Mouse (Mus musculus): ENCODE results near the gene Arl8b. TPM values are rescaled to one million over a fixed set of nuclear protein-coding genes. Genes with fewer than 3 reads are reported as not detected.

Arl8b gene
- total and polyA plus RNA-seq, 3 experiments: 37.7 to 120 (median 75.2) TPM

DNA sequence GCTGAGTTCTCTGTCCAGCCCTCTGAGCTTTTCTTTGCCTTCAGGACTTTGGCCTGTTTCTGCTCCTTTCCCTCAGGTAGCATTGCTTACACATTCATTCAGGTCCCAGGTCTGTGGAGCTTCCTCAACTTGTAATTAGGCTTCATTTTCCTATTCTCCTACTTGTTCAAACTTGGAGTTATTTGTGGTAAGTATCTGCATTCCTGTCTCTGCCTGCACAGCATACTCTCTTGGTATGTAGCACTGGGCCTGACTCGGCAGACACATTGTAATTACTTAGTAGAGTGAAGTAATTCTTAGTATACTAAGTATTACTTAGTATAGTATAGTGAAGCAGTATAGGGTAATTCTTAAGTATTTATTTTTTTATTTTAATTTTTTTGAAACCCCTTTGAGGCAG is 13.0 kb downstream of the Arl8b start:
- no peaks in the 10 kb centered on the region; a peak in 1 of 4 replicates for H3K4me1 ChIP-seq (ENCODE audit: control insufficient read depth in 1 of 2, insufficient read depth in 2 of 2, low read length in 2 of 2)
- no peak overlapping the region for H3K9ac ChIP-seq (ENCODE audit: control insufficient read depth, low read depth, low read length, poor library complexity, severe bottlenecking)
- DNase-seq (ENCODE audit: low read depth, low spot score): no peak
- no peak for TF ChIP-seq EP300 (IDR thresholded peaks at IDR 0.05; ENCODE audit: low read depth in 1 of 2, low read length in 2 of 2)
- TF ChIP-seq MAZ (IDR thresholded peaks at IDR 0.05; ENCODE audit: low read depth, low read length): no peak
- TF ChIP-seq SIN3A (IDR thresholded peaks at IDR 0.05; ENCODE audit: low read length): no peak
- TF ChIP-seq USF1 (IDR thresholded peaks at IDR 0.05; ENCODE audit: low read depth, low read length): no peak
- TF ChIP-seq ZMIZ1 (IDR thresholded peaks at IDR 0.05; ENCODE audit: low read depth, low read length): no peak
- no peak for TF ChIP-seq SMC3 (IDR thresholded peaks at IDR 0.05; ENCODE audit: low read depth, low read length)
- no peak for TF ChIP-seq ETS1 (IDR thresholded peaks at IDR 0.05; ENCODE audit: low read depth, low read length)
- TF ChIP-seq RAD21 (IDR thresholded peaks at IDR 0.05; ENCODE audit: low read depth, low read length): no peak
- no peak for TF ChIP-seq E2F4 (IDR thresholded peaks at IDR 0.05; ENCODE audit: borderline replicate concordance, low read depth, low read length)
- no peak for TF ChIP-seq CHD2 (IDR thresholded peaks at IDR 0.05; ENCODE audit: low read length)
- no peak for TF ChIP-seq ZNF384 (IDR thresholded peaks at IDR 0.05; ENCODE audit: low read depth, low read length)
- H3K9me3 ChIP-seq (replicated peaks; ENCODE audit: insufficient read depth, low read length): no peaks in the 10 kb centered on the region
- H3K27me3 ChIP-seq (ENCODE audit: control insufficient read depth in 1 of 2, insufficient read depth in 2 of 2, low read length in 2 of 2): no peaks in the 10 kb centered on the region
- H3K36me3 ChIP-seq (ENCODE audit: control insufficient read depth in 1 of 2, insufficient read depth in 2 of 2, low read length in 2 of 2): peaks cover 0 to 4% of the 10 kb centered on the region in 2 experiments; a peak in 2 of 4 replicates
- H3K79me2 ChIP-seq (ENCODE audit: control insufficient read depth, insufficient read depth, low read length, poor library complexity): peaks cover 80% of the 10 kb centered on the region
- H3K4me3 ChIP-seq (ENCODE audit: control insufficient read depth in 1 of 2, insufficient read depth in 1 of 2, low read depth in 2 of 2, low read length in 2 of 2): no peak overlapping the region
- H3K27ac ChIP-seq (ENCODE audit: control insufficient read depth, low read depth, low read length): no peak overlapping the region

DNA sequence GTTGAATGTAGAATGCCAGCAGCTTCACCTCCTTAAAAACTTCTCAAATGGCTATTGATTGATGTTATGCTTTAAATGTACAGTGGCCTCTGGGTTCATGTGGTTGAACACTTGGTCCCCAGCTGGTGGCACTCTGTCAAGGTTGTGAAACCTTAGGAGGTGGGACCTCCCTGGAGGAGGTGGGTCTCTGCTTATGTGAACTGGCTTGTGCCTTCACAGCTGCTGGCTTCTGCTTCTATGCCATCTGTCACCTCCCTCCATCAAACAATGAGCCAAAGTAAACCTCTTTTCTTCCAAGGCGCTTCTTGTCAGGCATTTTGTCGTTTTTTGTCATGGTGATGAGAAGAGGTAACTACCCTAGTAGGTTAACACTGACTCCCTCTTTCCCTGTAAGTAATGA is 13.8 kb downstream of the Arl8b start:
- peaks cover 0 to 6% of the 10 kb centered on the region in 2 experiments; a peak in 2 of 4 replicates for H3K36me3 ChIP-seq (ENCODE audit: control insufficient read depth in 1 of 2, insufficient read depth in 2 of 2, low read length in 2 of 2)
- H3K27me3 ChIP-seq (ENCODE audit: control insufficient read depth in 1 of 2, insufficient read depth in 2 of 2, low read length in 2 of 2): no peaks in the 10 kb centered on the region
- H3K4me3 ChIP-seq (ENCODE audit: control insufficient read depth in 1 of 2, insufficient read depth in 1 of 2, low read depth in 2 of 2, low read length in 2 of 2): no peak overlapping the region
- no peak for DNase-seq (ENCODE audit: low read depth, low spot score)
- no peaks in the 10 kb centered on the region; a peak in 1 of 4 replicates for H3K4me1 ChIP-seq (ENCODE audit: control insufficient read depth in 1 of 2, insufficient read depth in 2 of 2, low read length in 2 of 2)
- no peaks in the 10 kb centered on the region; the same call in 1 of the 2 replicates for H3K9me3 ChIP-seq (replicated peaks; ENCODE audit: insufficient read depth, low read length)
- H3K27ac ChIP-seq (ENCODE audit: control insufficient read depth, low read depth, low read length): no peak overlapping the region
- no peak for TF ChIP-seq POLR2AphosphoS2 (IDR thresholded peaks at IDR 0.05; ENCODE audit: low read length)
- TF ChIP-seq SIN3A (IDR thresholded peaks at IDR 0.05; ENCODE audit: low read length): no peak
- no peak for TF ChIP-seq HCFC1 (IDR thresholded peaks at IDR 0.05; ENCODE audit: low read depth, low read length)
- no peak for TF ChIP-seq NELFE (IDR thresholded peaks at IDR 0.05; ENCODE audit: low read depth, low read length)
- no peak for TF ChIP-seq BHLHE40 (IDR thresholded peaks at IDR 0.05; ENCODE audit: borderline replicate concordance, low read depth, low read length)
- no peak for TF ChIP-seq ZKSCAN1 (IDR thresholded peaks at IDR 0.05; ENCODE audit: low read depth, low read length)
- TF ChIP-seq TBP (IDR thresholded peaks at IDR 0.05; ENCODE audit: low read depth, low read length): no peak
- TF ChIP-seq NRF1 (IDR thresholded peaks at IDR 0.05; ENCODE audit: insufficient read depth, low read depth, low read length, poor library complexity, severe bottlenecking): no peak
- no peak for TF ChIP-seq EP300 (IDR thresholded peaks at IDR 0.05; ENCODE audit: low read depth in 1 of 2, low read length in 2 of 2)
- no peak for TF ChIP-seq GATA1 (IDR thresholded peaks at IDR 0.05; ENCODE audit: low read depth, low read length)
- H3K79me2 ChIP-seq (ENCODE audit: control insufficient read depth, insufficient read depth, low read length, poor library complexity): peaks cover 79% of the 10 kb centered on the region
- no peak overlapping the region for H3K9ac ChIP-seq (ENCODE audit: control insufficient read depth, low read depth, low read length, poor library complexity, severe bottlenecking)
